8 mouse cellular contexts compared by ENCODE assay signal in genomic region chr2:112367726-112368673, GRCm38 (mm10). TPM values are rescaled to one million over a fixed set of nuclear protein-coding genes. Genes with fewer than 3 reads are reported as not detected.
DNase-seq lines count a peak whose midpoint lies in the region; ATAC-seq and TF ChIP-seq lines count a peak whose summit lies in the region.

TSS of gene Emc4 (minus strand) at chr2:112368027.

- H3K4me3 ChIP-seq in embryonic facial prominence, embryonic 14.5 days (ENCODE audit: low read depth, low read length) = peak within 1 kb of the TSS; percentile 88
- peak within 1 kb of the TSS; percentile 76 for H3K4me3 ChIP-seq in limb, embryonic 14.5 days (replicated peaks; ENCODE audit: low read length)
- H3K4me3 ChIP-seq in midbrain, postnatal 0 days (ENCODE audit: low read depth, low read length) = peak within 1 kb of the TSS; percentile 86

- H3K9ac ChIP-seq in embryonic facial prominence, embryonic 14.5 days (ENCODE audit: low read depth, low read length) = peak within 1 kb of the TSS; percentile 82
- peak within 1 kb of the TSS; percentile 77 for H3K9ac ChIP-seq in limb, embryonic 14.5 days (ENCODE audit: low read depth, low read length, severe bottlenecking)
- H3K9ac ChIP-seq in midbrain, postnatal 0 days (replicated peaks; ENCODE audit: low read length, poor library complexity, severe bottlenecking) = peak within 1 kb of the TSS; percentile 82

- peaks cover 21% of the 10 kb centered on the region for H3K36me3 ChIP-seq in embryonic facial prominence, embryonic 14.5 days (ENCODE audit: control insufficient read depth, insufficient read depth, low read length)
- H3K36me3 ChIP-seq in limb, embryonic 14.5 days (ENCODE audit: control insufficient read depth, insufficient read depth, low read length) = peaks cover 18% of the 10 kb centered on the region
- H3K36me3 ChIP-seq in midbrain, postnatal 0 days (ENCODE audit: insufficient read depth, low read length) = peaks cover 13% of the 10 kb centered on the region; the same call in 1 of the 2 replicates

- peak; percentile 68; the same call in 1 of the 2 replicates for TF ChIP-seq POLR2A in limb, embryonic 14.5 days (IDR thresholded peaks at IDR 0.05; ENCODE audit: borderline replicate concordance, extremely low read depth, insufficient read depth, insufficient read length)

- peak; percentile 94 for DNase-seq in 3T3-L1 (ENCODE audit: low read depth, low spot score)
- DNase-seq in adrenal gland, postnatal 4 days (ENCODE audit: low spot score in 2 of 2) = peak; percentile 77 to 82
- peak; percentile 94 for DNase-seq in embryonic facial prominence, embryonic 14.5 days (ENCODE audit: low spot score)
- DNase-seq in heart, adult 8-10 months (ENCODE audit: low spot score) = peak; percentile 91
- DNase-seq in kidney, adult 9 months = peak; percentile 93
- DNase-seq in limb, embryonic 14.5 days (ENCODE audit: low spot score) = peak; percentile 91
- peak; percentile 95 for DNase-seq in midbrain, postnatal 0 days (ENCODE audit: low spot score)
- DNase-seq in spleen, postnatal 14 days (ENCODE audit: low spot score in 2 of 2) = peak; percentile 69 to 84

- peak within 1 kb of the TSS; percentile 69 for H3K4me2 ChIP-seq in embryonic facial prominence, embryonic 14.5 days (ENCODE audit: low read depth, low read length)
- H3K4me2 ChIP-seq in limb, embryonic 14.5 days (replicated peaks; ENCODE audit: low read depth, low read length, severe bottlenecking) = peak within 1 kb of the TSS; percentile 83
- H3K4me2 ChIP-seq in midbrain, postnatal 0 days (ENCODE audit: low read depth, low read length, poor library complexity, severe bottlenecking) = peak within 1 kb of the TSS; percentile 91

- TF ChIP-seq CTCF in midbrain, postnatal 0 days (IDR thresholded peaks at IDR 0.05) = 0 out of 2 replicates have a peak, but pooled peaks have one; percentile 23

- H3K4me1 ChIP-seq in embryonic facial prominence, embryonic 14.5 days (ENCODE audit: control insufficient read depth, insufficient read depth, low read length) = peaks cover 7% of the 10 kb centered on the region
- H3K4me1 ChIP-seq in limb, embryonic 14.5 days (ENCODE audit: control insufficient read depth, insufficient read depth, low read length) = peaks cover 7% of the 10 kb centered on the region
- no peaks in the 10 kb centered on the region for H3K4me1 ChIP-seq in midbrain, postnatal 0 days (ENCODE audit: insufficient read depth, low read length)

- 2% methylated on average over 46 of the region's 46 CpGs for WGBS in embryonic facial prominence, embryonic 14.5 days
- 2% methylated on average over 46 of the region's 46 CpGs for WGBS in limb, embryonic 14.5 days
- 1% methylated on average over 46 of the region's 46 CpGs for WGBS in midbrain, postnatal 0 days

- H3K27ac ChIP-seq in embryonic facial prominence, embryonic 14.5 days (replicated peaks; ENCODE audit: low read depth, low read length) = peak within 1 kb of the TSS; percentile 88
- peak within 1 kb of the TSS; percentile 77 for H3K27ac ChIP-seq in limb, embryonic 14.5 days (replicated peaks; ENCODE audit: low read depth, low read length)
- H3K27ac ChIP-seq in midbrain, postnatal 0 days (ENCODE audit: low read depth, low read length) = peak within 1 kb of the TSS; percentile 68

- ATAC-seq in embryonic facial prominence, embryonic 14.5 days (ENCODE audit: low read depth) = peak; percentile 92
- ATAC-seq in limb, embryonic 14.5 days (ENCODE audit: low FRiP score, low read depth) = peak; percentile 89
- ATAC-seq in midbrain, postnatal 0 days (ENCODE audit: low FRiP score) = peak; percentile 92

- no peaks in the 10 kb centered on the region for H3K9me3 ChIP-seq in embryonic facial prominence, embryonic 14.5 days (ENCODE audit: control insufficient read depth, low read length)
- no peaks in the 10 kb centered on the region for H3K9me3 ChIP-seq in limb, embryonic 14.5 days (ENCODE audit: control insufficient read depth, low read length)
- no peaks in the 10 kb centered on the region for H3K9me3 ChIP-seq in midbrain, postnatal 0 days (ENCODE audit: low read length)

- H3K27me3 ChIP-seq in embryonic facial prominence, embryonic 14.5 days (replicated peaks; ENCODE audit: control insufficient read depth, insufficient read depth, low read length) = no peaks in the 10 kb centered on the region
- H3K27me3 ChIP-seq in limb, embryonic 14.5 days (ENCODE audit: control insufficient read depth, insufficient read depth, low read length) = no peaks in the 10 kb centered on the region
- H3K27me3 ChIP-seq in midbrain, postnatal 0 days (ENCODE audit: insufficient read depth, low read length) = no peaks in the 10 kb centered on the region

RNA-seq across cellular contexts. Expression of gene Emc4, which starts in this region (rescaled TPM):
- 10 to 100 TPM; 75.3 to 80.2 TPM for total RNA-seq in adrenal gland, postnatal 4 days (2021)
- polyA plus RNA-seq in embryonic facial prominence, embryonic 14.5 days (2014; fragmentation: Nextera tagmentation; extraction: Ambion mirVana) = 108 TPM in 2 replicates
- total RNA-seq in heart, adult 8-10 months (2022) = 10 to 100 TPM; 66.5 to 73.6 (median 70.5) TPM
- polyA plus RNA-seq in limb, embryonic 14.5 days (2012; rRNA removed) = 75.1 and 83.0 TPM in 2 replicates
- polyA plus RNA-seq in limb, embryonic 14.5 days (2014; fragmentation: Nextera tagmentation; extraction: Ambion mirVana) = 104 and 108 TPM in 2 replicates
- total RNA-seq in midbrain, postnatal 0 days (2014; rRNA removed) = 113 and 129 TPM in 2 replicates
- 219 and 242 TPM in 2 replicates for polyA plus RNA-seq in midbrain, postnatal 0 days (2015; fragmentation: Nextera tagmentation; extraction: Ambion mirVana)

Comparison
In these comparisons a context has a peak if more than half of its experiments do, and no peak if none do; other contexts are left out.
1. Peak in every context shown above with its lines: DNase-seq, ATAC-seq, H3K4me3 ChIP-seq and H3K27ac ChIP-seq.